Mouse (Mus musculus): ENCODE results near the gene Gm42417. TPM values are rescaled to one million over a fixed set of nuclear protein-coding genes. Genes with fewer than 3 reads are reported as not detected.

Gm42417 gene
- polyA plus RNA-seq, 1 experiment from 2014 or later, result 0.33 TPM

DNA sequence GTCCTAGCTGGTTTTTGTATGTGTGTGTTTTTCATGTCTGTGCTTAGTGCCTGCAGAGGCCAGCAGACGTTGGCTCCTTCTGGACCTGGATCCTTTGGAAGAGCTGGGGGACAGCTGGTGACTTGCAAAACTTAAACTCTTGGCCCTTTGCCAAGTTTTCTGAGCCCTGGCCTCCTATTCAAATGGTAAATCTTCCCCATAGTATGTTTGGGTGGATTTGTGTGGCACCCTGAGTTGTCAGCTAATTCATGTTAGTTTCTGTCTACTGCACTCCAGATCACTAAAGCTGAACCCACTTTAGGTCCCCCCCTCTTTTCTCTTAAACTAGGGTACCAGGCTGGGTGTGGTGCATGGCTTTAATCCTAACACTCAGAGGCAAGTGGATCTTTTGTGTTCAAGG is 10.9 kb downstream of the Gm42417 start:
- Histone ChIP-seq H3K4me2 (replicated peaks; ENCODE audit: low read depth) (no peak overlapping the region), H3K27ac (replicated peaks) (no peak overlapping the region), H3K4me1 (replicated peaks; ENCODE audit: control insufficient read depth, insufficient read depth) (no peaks in the 10 kb centered on the region), H3K4me3 (ENCODE audit: low read depth, low read length) (no peak overlapping the region), H3K36me3 (ENCODE audit: control insufficient read depth, insufficient read depth, low read length) (peaks cover 10% of the 10 kb centered on the region; the same call in 1 of the 2 replicates), H3K9ac (ENCODE audit: low read length) (no peak overlapping the region), H3K9me3 (ENCODE audit: control insufficient read depth, low read length) (no peaks in the 10 kb centered on the region), H3K27me3 (ENCODE audit: control insufficient read depth, insufficient read depth, low read length) (no peaks in the 10 kb centered on the region)
- TF ChIP-seq EP300 (optimal IDR thresholded peaks at IDR 0.05) (no peak), CTCF (IDR thresholded peaks at IDR 0.05; ENCODE audit: low read depth) (no peak)
- DNase-seq (ENCODE audit: low spot score) (no peak), ATAC-seq (ENCODE audit: low FRiP score, low TSS enrichment) (no peak)
- 4% methylated on average over 1 of the region's 1 CpGs for WGBS

DNA sequence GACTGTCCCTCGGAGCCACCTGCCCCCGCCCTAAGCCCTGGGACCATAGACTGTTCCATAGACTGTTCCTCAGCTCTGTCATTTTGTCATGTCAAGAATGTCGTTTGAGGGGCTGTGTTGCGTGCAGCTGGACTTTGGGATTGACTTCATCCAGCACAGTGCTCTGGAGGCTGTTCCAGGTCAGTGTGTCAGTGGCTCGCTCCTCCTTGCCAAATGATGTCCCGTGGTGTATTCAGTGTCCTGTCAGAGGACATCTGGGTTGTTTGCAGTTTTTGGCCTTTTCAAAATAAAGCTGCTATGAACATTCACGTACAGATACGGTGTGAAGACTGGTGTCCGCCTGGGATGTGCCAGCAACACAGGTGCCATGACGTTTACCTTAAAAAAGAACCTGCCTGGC is 12.3 kb downstream of the Gm42417 start:
- Histone ChIP-seq H3K36me3 (ENCODE audit: control insufficient read depth, insufficient read depth, low read length) (peaks cover 17% of the 10 kb centered on the region), H3K27ac (replicated peaks) (no peak overlapping the region), H3K9ac (ENCODE audit: low read length) (no peak overlapping the region), H3K4me1 (replicated peaks; ENCODE audit: control insufficient read depth, insufficient read depth) (no peaks in the 10 kb centered on the region), H3K27me3 (ENCODE audit: control insufficient read depth, insufficient read depth, low read length) (no peaks in the 10 kb centered on the region), H3K9me3 (ENCODE audit: control insufficient read depth, low read length) (no peaks in the 10 kb centered on the region), H3K4me2 (replicated peaks; ENCODE audit: low read depth) (no peak overlapping the region), H3K4me3 (ENCODE audit: low read depth, low read length) (no peak overlapping the region)
- TF ChIP-seq EP300 (optimal IDR thresholded peaks at IDR 0.05), result no peak
- TF ChIP-seq CTCF (IDR thresholded peaks at IDR 0.05; ENCODE audit: low read depth), result no peak
- WGBS, result 74% methylated on average over 10 of the region's 10 CpGs
- no peak for DNase-seq (ENCODE audit: low spot score)
- ATAC-seq (ENCODE audit: low FRiP score, low TSS enrichment), result no peak

DNA sequence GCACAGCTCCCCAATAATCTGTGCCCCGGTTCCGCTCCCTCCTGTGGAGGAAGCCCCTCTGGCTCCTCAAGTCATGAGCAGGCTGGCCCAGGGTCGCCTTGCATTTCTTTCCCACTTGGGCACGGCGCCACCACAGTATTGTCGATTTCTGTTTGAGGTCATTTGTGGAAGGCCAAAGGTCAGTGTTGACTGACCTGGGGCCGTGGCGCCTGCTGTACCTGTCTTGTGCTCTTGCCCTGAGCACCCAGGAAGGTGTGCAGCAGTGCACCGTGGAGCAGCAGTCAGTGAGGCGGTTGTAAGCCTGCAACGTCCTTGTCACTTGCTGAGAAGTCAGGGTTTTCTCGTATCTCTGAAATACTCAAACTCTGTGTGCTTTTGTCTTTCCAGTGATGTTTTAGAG is 13.5 kb downstream of the Gm42417 start:
- Histone ChIP-seq H3K27me3 (ENCODE audit: control insufficient read depth, insufficient read depth, low read length) (no peaks in the 10 kb centered on the region), H3K9me3 (ENCODE audit: control insufficient read depth, low read length) (no peaks in the 10 kb centered on the region), H3K9ac (ENCODE audit: low read length) (no peak overlapping the region), H3K4me2 (replicated peaks; ENCODE audit: low read depth) (no peak overlapping the region), H3K4me3 (ENCODE audit: low read depth, low read length) (no peak overlapping the region), H3K27ac (replicated peaks) (no peak overlapping the region), H3K36me3 (ENCODE audit: control insufficient read depth, insufficient read depth, low read length) (peaks cover 22% of the 10 kb centered on the region), H3K4me1 (replicated peaks; ENCODE audit: control insufficient read depth, insufficient read depth) (no peaks in the 10 kb centered on the region)
- DNase-seq (ENCODE audit: low spot score) (no peak), ATAC-seq (ENCODE audit: low FRiP score, low TSS enrichment) (no peak)
- 81% methylated on average over 12 of the region's 12 CpGs for WGBS
- TF ChIP-seq EP300 (optimal IDR thresholded peaks at IDR 0.05) (no peak), CTCF (IDR thresholded peaks at IDR 0.05; ENCODE audit: low read depth) (no peak)

DNA sequence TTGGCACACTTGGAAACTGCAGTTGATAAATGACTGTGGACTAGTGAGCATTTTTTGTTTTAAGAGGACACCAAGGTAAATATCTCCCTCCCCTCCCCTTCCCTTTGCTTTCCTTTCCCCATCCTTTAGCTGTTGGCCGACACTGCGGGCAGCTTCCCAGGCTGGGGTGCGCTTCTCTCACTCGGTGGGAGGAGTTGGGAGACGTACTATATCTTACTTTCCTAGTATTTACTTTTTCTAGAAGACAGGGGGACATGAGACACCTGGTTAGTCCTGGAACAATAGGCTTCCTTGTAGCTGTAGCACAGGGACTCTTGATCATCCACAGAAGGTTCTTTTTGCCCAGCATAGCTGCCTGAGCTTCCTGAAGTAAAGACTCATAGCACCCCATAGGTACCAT is 15.2 kb downstream of the Gm42417 start:
- H3K27me3 ChIP-seq (ENCODE audit: control insufficient read depth, insufficient read depth, low read length), result no peaks in the 10 kb centered on the region
- no peak overlapping the region for H3K4me2 ChIP-seq (replicated peaks; ENCODE audit: low read depth)
- H3K4me3 ChIP-seq (ENCODE audit: low read depth, low read length), result no peak overlapping the region
- no peak overlapping the region for H3K9ac ChIP-seq (ENCODE audit: low read length)
- TF ChIP-seq CTCF (IDR thresholded peaks at IDR 0.05; ENCODE audit: low read depth), result no peak
- no peak for TF ChIP-seq EP300 (optimal IDR thresholded peaks at IDR 0.05)
- H3K27ac ChIP-seq (replicated peaks), result no peak overlapping the region
- H3K4me1 ChIP-seq (replicated peaks; ENCODE audit: control insufficient read depth, insufficient read depth), result no peaks in the 10 kb centered on the region
- 38% methylated on average over 5 of the region's 5 CpGs for WGBS
- no peaks in the 10 kb centered on the region for H3K9me3 ChIP-seq (ENCODE audit: control insufficient read depth, low read length)
- no peak for DNase-seq (ENCODE audit: low spot score)
- ATAC-seq (ENCODE audit: low FRiP score, low TSS enrichment), result no peak
- H3K36me3 ChIP-seq (ENCODE audit: control insufficient read depth, insufficient read depth, low read length), result peaks cover 27% of the 10 kb centered on the region

DNA sequence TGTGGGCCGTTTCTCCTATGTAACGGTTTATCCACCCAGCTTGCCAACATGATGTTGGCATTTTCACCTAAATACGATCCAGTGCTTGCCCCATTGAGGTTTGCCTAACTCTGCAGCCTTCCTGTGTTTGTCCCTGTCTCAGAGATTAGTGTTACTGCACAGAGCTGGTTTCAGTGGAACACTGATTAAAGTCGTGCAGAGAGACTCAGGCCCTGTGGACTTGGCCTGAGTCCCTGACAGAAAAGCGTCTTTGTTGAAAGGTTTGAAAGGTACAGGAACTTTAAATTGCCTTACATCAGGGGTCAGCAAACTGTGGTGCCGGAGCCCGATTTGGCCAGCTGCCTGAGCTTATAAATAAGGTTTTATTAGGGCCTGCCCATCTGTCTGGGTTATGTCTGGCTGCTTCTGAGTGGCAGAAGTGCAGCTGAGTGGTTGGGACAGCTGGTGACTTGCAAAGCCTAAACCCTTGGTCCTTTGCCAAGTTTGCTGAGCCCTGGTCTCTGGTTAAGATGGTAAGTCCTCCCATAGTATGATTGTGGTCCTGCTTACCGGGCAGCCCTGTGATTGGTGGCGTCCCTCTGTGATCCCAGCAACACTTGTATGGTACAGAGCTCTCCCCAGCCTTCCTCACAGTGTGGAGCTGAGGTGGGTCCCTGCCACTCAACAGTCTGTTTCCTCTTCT is 15.8 kb downstream of the Gm42417 start:
- DNase-seq (ENCODE audit: low spot score), result no peak
- peaks cover 27% of the 10 kb centered on the region for H3K36me3 ChIP-seq (ENCODE audit: control insufficient read depth, insufficient read depth, low read length)
- WGBS, result 48% methylated on average over 9 of the region's 9 CpGs
- H3K9me3 ChIP-seq (ENCODE audit: control insufficient read depth, low read length), result no peaks in the 10 kb centered on the region
- no peak overlapping the region for H3K4me2 ChIP-seq (replicated peaks; ENCODE audit: low read depth)
- TF ChIP-seq CTCF (IDR thresholded peaks at IDR 0.05; ENCODE audit: low read depth) (no peak), EP300 (optimal IDR thresholded peaks at IDR 0.05) (no peak)
- ATAC-seq (ENCODE audit: low FRiP score, low TSS enrichment), result no peak
- H3K4me1 ChIP-seq (replicated peaks; ENCODE audit: control insufficient read depth, insufficient read depth), result no peaks in the 10 kb centered on the region
- H3K4me3 ChIP-seq (ENCODE audit: low read depth, low read length), result no peak overlapping the region
- H3K9ac ChIP-seq (ENCODE audit: low read length), result no peak overlapping the region
- no peak overlapping the region for H3K27ac ChIP-seq (replicated peaks)
- H3K27me3 ChIP-seq (ENCODE audit: control insufficient read depth, insufficient read depth, low read length), result no peaks in the 10 kb centered on the region

DNA sequence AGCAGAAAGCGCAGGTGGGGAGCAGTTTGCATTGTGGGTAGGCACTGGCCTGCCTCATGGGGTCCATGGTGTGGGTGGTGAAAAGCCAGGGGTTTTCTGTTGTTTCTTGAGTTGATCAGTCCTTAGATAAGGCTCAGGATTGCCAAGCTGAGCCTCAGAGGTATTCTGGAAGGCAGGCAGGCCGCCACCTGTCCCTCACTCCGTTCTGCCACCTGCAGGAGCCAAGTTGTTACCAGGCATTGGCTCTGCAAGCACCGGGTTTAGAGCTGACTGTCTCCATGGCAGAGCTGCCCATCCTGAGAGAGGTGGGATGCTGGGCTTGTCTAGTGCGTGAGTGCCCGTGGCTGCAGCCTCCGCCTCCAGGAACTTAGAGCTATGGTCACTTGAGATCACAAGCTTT is 17.0 kb downstream of the Gm42417 start:
- Histone ChIP-seq H3K4me3 (ENCODE audit: low read depth, low read length) (no peak overlapping the region), H3K9me3 (ENCODE audit: control insufficient read depth, low read length) (no peaks in the 10 kb centered on the region), H3K4me1 (replicated peaks; ENCODE audit: control insufficient read depth, insufficient read depth) (no peaks in the 10 kb centered on the region), H3K36me3 (ENCODE audit: control insufficient read depth, insufficient read depth, low read length) (peaks cover 32% of the 10 kb centered on the region), H3K4me2 (replicated peaks; ENCODE audit: low read depth) (no peak overlapping the region), H3K9ac (ENCODE audit: low read length) (no peak overlapping the region), H3K27ac (replicated peaks) (no peak overlapping the region), H3K27me3 (ENCODE audit: control insufficient read depth, insufficient read depth, low read length) (no peaks in the 10 kb centered on the region)
- ATAC-seq (ENCODE audit: low FRiP score, low TSS enrichment) (no peak), DNase-seq (ENCODE audit: low spot score) (no peak)
- TF ChIP-seq EP300 (optimal IDR thresholded peaks at IDR 0.05) (no peak), CTCF (IDR thresholded peaks at IDR 0.05; ENCODE audit: low read depth) (no peak)
- 94% methylated on average over 7 of the region's 7 CpGs for WGBS
